Mouse (Mus musculus): ENCODE results near the gene H2al1c. TPM values are rescaled to one million over a fixed set of nuclear protein-coding genes. Genes with fewer than 3 reads are reported as not detected.
"Not testable (repeated sequence)": the region's sequence is repeated elsewhere in the genome, so short reads cannot be mapped to it uniquely, and the experiment has no call there.

The H2al1c gene
- not detected in 2 replicates for polyA plus RNA-seq (2014; fragmentation: Nextera tagmentation; extraction: Ambion mirVana)

DNA sequence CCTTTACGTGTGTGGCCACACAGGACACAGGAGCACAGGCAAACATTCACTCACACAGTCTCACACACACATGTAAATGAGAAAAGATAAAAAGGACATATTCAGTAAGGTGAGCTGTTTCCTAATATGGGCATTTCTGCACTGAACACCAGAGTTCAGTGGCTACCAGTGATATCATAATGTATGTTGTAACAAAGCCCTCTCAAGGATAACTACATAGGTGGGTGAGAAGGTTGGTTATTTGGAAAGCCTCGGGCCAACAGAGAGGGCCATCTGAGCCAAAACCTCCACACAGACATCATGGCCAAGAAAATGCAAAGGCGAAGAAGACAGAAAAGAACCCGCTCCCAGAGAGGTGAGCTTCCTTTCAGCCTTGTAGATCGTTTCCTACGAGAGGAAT lies at the start of gene H2al1c:
Gene H2al1c, plus strand, starts transcription at position 301 of the 400 bp plus-strand sequence.
- H3K4me3 ChIP-seq (ENCODE audit: low read depth, low read length); DNase-seq (ENCODE audit: low spot score); H3K4me2 ChIP-seq (ENCODE audit: low read depth); ATAC-seq (ENCODE audit: insufficient read depth, low FRiP score, low TSS enrichment); H3K27ac ChIP-seq (ENCODE audit: low read depth, low read length); H3K36me3 ChIP-seq (ENCODE audit: control insufficient read depth, insufficient read depth, low read length); H3K9ac ChIP-seq (ENCODE audit: low read length); H3K4me1 ChIP-seq (ENCODE audit: control insufficient read depth, insufficient read depth, low read length); H3K27me3 ChIP-seq (ENCODE audit: control insufficient read depth, insufficient read depth, low read length); H3K9me3 ChIP-seq (ENCODE audit: control insufficient read depth, low read length): not testable (repeated sequence)
- WGBS = 92% methylated on average over 1 of the region's 6 CpGs

DNA sequence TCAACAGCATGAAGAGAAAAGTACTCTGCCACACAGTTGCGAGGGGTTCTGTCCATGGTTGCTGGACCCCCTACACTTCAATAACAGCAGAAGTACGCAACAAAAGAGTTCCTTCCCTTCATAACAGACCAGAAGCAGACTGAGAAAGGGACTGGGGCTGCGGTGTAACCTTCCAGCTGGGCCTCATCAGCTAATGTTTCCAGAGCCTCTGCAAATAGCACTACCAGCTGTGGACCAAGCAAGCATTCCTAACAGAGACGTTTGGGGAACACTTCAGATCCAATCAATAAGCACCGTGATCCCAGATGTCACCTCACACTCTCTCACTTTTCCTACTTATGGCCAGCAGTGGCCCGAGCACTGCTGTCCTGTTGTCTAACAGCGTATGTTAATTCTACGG lies 40.5 kb upstream of the H2al1c start:
- Histone ChIP-seq H3K9ac (ENCODE audit: low read length) (no peak overlapping the region), H3K4me3 (ENCODE audit: low read depth, low read length) (no peak overlapping the region), H3K36me3 (ENCODE audit: control insufficient read depth, insufficient read depth, low read length) (no peaks in the 10 kb centered on the region), H3K4me2 (ENCODE audit: low read depth) (no peak overlapping the region), H3K9me3 (ENCODE audit: control insufficient read depth, low read length) (no peaks in the 10 kb centered on the region), H3K4me1 (ENCODE audit: control insufficient read depth, insufficient read depth, low read length) (no peaks in the 10 kb centered on the region), H3K27me3 (ENCODE audit: control insufficient read depth, insufficient read depth, low read length) (no peaks in the 10 kb centered on the region), H3K27ac (ENCODE audit: low read depth, low read length) (no peak overlapping the region)
- WGBS = 73% methylated on average over 8 of the region's 8 CpGs
- ATAC-seq (ENCODE audit: insufficient read depth, low FRiP score, low TSS enrichment) (no peak), DNase-seq (ENCODE audit: low spot score) (no peak)

DNA sequence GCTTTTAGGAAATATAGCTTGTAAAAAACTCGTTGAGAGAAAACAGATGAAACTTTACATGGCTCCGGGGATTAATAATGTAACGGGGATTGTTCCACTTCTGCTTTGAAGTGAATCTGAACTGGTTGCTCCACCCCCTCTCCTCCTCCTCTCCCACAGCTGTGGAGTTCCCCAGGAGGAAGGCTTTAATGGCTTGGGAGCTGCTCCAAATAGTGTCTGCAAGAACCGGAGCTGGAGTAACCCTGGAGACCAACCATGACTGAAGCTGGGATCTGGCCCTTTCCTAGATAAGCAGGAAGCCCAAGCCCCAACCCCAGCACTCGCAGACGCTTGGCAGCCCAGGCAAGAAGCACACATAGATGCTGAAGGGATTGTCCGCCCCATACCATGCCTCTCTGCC lies 37.7 kb upstream of the H2al1c start:
- Histone ChIP-seq H3K9me3 (ENCODE audit: control insufficient read depth, low read length) (no peaks in the 10 kb centered on the region), H3K4me2 (ENCODE audit: low read depth) (no peak overlapping the region), H3K27ac (ENCODE audit: low read depth, low read length) (no peak overlapping the region), H3K9ac (ENCODE audit: low read length) (no peak overlapping the region), H3K27me3 (ENCODE audit: control insufficient read depth, insufficient read depth, low read length) (no peaks in the 10 kb centered on the region), H3K4me1 (ENCODE audit: control insufficient read depth, insufficient read depth, low read length) (no peaks in the 10 kb centered on the region), H3K4me3 (ENCODE audit: low read depth, low read length) (no peak overlapping the region), H3K36me3 (ENCODE audit: control insufficient read depth, insufficient read depth, low read length) (no peaks in the 10 kb centered on the region)
- WGBS = 69% methylated on average over 7 of the region's 7 CpGs
- DNase-seq (ENCODE audit: low spot score) (no peak), ATAC-seq (ENCODE audit: insufficient read depth, low FRiP score, low TSS enrichment) (no peak)

DNA sequence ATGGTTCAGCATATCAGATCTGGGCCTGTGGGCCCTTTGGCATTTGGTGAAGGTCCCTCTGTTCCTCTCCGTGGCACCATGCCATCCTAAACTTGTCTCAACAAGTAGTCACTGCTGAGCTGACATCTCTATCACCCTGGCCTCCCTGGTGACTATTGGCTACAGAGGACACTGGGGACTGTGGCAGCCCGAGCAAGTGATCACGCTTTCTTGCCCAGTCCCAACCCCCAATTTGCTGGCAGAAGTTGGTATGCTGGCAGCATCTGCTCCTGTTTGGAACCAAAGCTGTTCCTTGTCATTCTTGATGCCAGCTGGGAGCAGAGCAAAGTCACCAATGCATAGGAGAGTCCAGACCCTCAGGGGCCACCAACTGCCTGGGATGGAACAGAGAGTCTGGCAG lies 36.4 kb upstream of the H2al1c start:
- DNase-seq (ENCODE audit: low spot score) (no peak), ATAC-seq (ENCODE audit: insufficient read depth, low FRiP score, low TSS enrichment) (no peak)
- Histone ChIP-seq H3K4me2 (ENCODE audit: low read depth) (no peak overlapping the region), H3K4me3 (ENCODE audit: low read depth, low read length) (no peak overlapping the region), H3K36me3 (ENCODE audit: control insufficient read depth, insufficient read depth, low read length) (no peaks in the 10 kb centered on the region), H3K27me3 (ENCODE audit: control insufficient read depth, insufficient read depth, low read length) (no peaks in the 10 kb centered on the region), H3K27ac (ENCODE audit: low read depth, low read length) (no peak overlapping the region), H3K9me3 (ENCODE audit: control insufficient read depth, low read length) (no peaks in the 10 kb centered on the region), H3K4me1 (ENCODE audit: control insufficient read depth, insufficient read depth, low read length) (no peaks in the 10 kb centered on the region), H3K9ac (ENCODE audit: low read length) (no peak overlapping the region)
- 86% methylated on average over 3 of the region's 3 CpGs for WGBS

DNA sequence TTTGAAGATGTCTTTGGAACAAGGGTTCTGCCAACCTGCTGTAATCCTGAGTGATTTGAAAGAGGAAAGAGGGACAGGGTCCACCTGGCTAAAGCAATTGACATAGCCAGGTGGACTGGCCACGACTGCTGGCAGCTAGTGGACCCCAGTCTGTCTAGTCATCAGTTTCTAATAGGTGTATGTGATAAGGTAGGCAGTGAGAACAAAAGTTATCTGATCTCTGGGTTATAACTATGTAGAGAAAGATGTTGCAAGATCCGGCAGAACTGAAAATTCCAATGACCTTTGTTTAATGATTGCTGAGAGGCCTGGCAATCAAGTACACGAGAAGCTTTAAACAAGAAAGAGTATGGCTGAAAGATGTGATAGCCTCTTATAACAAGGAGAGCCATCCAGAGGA lies 32.3 kb upstream of the H2al1c start:
- WGBS = 84% methylated on average over 3 of the region's 3 CpGs

DNA sequence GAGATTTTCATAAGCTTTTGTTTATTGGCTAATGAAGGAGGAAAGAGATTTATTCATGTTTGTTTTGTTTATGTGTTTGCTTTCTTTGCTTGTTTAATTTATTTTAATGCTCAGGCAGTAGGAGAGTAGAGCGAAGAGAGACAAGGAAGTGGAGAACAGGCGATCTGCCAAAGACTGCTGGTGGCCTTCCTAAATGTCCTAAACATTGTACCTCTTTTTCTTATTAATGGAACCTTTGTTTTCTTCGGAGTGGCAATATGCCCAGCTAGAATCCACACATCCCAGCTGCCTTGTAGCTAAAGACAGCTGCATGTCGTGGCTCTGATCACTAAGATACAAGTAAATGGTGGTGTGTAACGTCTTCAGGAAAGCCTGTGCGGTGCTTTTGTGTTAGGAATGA lies 28.4 kb upstream of the H2al1c start:
- DNase-seq (ENCODE audit: low spot score) = no peak
- ATAC-seq (ENCODE audit: insufficient read depth, low FRiP score, low TSS enrichment) = no peak
- Histone ChIP-seq H3K4me1 (ENCODE audit: control insufficient read depth, insufficient read depth, low read length) (no peaks in the 10 kb centered on the region), H3K9me3 (ENCODE audit: control insufficient read depth, low read length) (no peaks in the 10 kb centered on the region), H3K4me3 (ENCODE audit: low read depth, low read length) (no peak overlapping the region), H3K36me3 (ENCODE audit: control insufficient read depth, insufficient read depth, low read length) (no peaks in the 10 kb centered on the region), H3K27me3 (ENCODE audit: control insufficient read depth, insufficient read depth, low read length) (no peaks in the 10 kb centered on the region), H3K9ac (ENCODE audit: low read length) (no peak overlapping the region), H3K27ac (ENCODE audit: low read depth, low read length) (no peak overlapping the region), H3K4me2 (ENCODE audit: low read depth) (no peak overlapping the region)
- 77% methylated on average over 6 of the region's 6 CpGs for WGBS

More for the DNA sequence above, 32.3 kb upstream of the H2al1c start:
- Histone ChIP-seq H3K4me2 (ENCODE audit: low read depth) (no peak overlapping the region), H3K9ac (ENCODE audit: low read length) (no peak overlapping the region), H3K4me3 (ENCODE audit: low read depth, low read length) (no peak overlapping the region), H3K4me1 (ENCODE audit: control insufficient read depth, insufficient read depth, low read length) (no peaks in the 10 kb centered on the region), H3K9me3 (ENCODE audit: control insufficient read depth, low read length) (no peaks in the 10 kb centered on the region), H3K36me3 (ENCODE audit: control insufficient read depth, insufficient read depth, low read length) (no peaks in the 10 kb centered on the region), H3K27ac (ENCODE audit: low read depth, low read length) (no peak overlapping the region), H3K27me3 (ENCODE audit: control insufficient read depth, insufficient read depth, low read length) (no peaks in the 10 kb centered on the region)
- ATAC-seq (ENCODE audit: insufficient read depth, low FRiP score, low TSS enrichment) = no peak
- no peak for DNase-seq (ENCODE audit: low spot score)

DNA sequence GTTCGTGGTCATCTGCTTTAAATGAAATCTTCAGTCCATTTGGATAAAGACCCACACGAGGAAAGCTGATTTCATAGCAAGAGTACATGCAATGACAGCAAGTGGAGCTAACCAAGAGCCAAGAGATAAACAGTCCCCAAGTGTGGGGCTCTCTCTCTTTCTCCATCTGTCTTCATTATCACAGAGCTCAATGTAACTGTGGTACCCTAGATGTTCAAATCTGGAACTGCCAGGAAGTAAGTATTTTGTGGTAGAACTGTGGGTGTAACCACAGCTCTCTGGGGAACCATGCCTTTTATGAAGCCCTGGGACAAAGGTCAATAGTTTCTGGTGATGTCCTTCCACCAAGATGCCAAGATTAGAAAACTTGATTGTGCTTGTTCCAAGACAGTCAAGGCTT lies 24.7 kb upstream of the H2al1c start:
- H3K9me3 ChIP-seq (ENCODE audit: control insufficient read depth, low read length) = no peaks in the 10 kb centered on the region
- H3K27ac ChIP-seq (ENCODE audit: low read depth, low read length) = no peak overlapping the region
- ATAC-seq (ENCODE audit: insufficient read depth, low FRiP score, low TSS enrichment) = no peak
- no peak overlapping the region for H3K4me2 ChIP-seq (ENCODE audit: low read depth)
- no peaks in the 10 kb centered on the region for H3K4me1 ChIP-seq (ENCODE audit: control insufficient read depth, insufficient read depth, low read length)
- WGBS = 68% methylated on average over 2 of the region's 2 CpGs
- H3K9ac ChIP-seq (ENCODE audit: low read length) = no peak overlapping the region
- no peaks in the 10 kb centered on the region for H3K36me3 ChIP-seq (ENCODE audit: control insufficient read depth, insufficient read depth, low read length)
- no peak overlapping the region for H3K4me3 ChIP-seq (ENCODE audit: low read depth, low read length)
- no peak for DNase-seq (ENCODE audit: low spot score)
- no peaks in the 10 kb centered on the region for H3K27me3 ChIP-seq (ENCODE audit: control insufficient read depth, insufficient read depth, low read length)

DNA sequence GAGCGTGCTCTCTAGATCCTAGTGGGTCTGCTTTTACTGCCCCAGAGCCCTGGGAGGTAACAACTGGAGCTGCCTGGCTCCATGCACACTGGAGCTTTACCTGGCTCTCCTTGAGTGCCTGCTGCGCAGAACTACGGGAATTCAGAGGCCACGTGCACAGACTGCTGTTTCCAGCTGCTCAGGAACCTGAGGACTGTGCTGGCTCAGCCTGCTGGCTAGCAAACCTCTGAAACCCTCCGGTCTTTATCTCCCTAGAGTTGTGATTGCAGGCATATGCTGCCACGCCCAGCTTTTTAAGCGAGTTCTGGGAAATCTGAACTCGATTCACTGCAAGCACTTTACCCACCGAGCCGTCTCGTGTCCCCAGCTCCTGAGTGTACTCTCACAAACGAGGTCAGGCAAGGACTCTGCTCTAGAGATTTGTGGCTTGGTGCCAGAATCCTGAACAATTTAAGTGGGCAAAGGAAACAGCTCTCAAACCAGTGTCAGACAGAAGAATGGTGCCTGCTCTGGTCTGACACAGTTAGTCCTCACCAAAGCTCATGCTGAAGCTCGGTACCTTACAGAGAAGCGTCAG lies 17.1 kb upstream of the H2al1c start:
- Histone ChIP-seq H3K4me2 (ENCODE audit: low read depth) (no peak overlapping the region), H3K9me3 (ENCODE audit: control insufficient read depth, low read length) (no peaks in the 10 kb centered on the region), H3K4me1 (ENCODE audit: control insufficient read depth, insufficient read depth, low read length) (no peaks in the 10 kb centered on the region), H3K9ac (ENCODE audit: low read length) (no peak overlapping the region), H3K27me3 (ENCODE audit: control insufficient read depth, insufficient read depth, low read length) (no peaks in the 10 kb centered on the region), H3K36me3 (ENCODE audit: control insufficient read depth, insufficient read depth, low read length) (no peaks in the 10 kb centered on the region), H3K4me3 (ENCODE audit: low read depth, low read length) (no peak overlapping the region), H3K27ac (ENCODE audit: low read depth, low read length) (no peak overlapping the region)
- ATAC-seq (ENCODE audit: insufficient read depth, low FRiP score, low TSS enrichment) (no peak), DNase-seq (ENCODE audit: low spot score) (no peak)
- WGBS = 79% methylated on average over 14 of the region's 14 CpGs

DNA sequence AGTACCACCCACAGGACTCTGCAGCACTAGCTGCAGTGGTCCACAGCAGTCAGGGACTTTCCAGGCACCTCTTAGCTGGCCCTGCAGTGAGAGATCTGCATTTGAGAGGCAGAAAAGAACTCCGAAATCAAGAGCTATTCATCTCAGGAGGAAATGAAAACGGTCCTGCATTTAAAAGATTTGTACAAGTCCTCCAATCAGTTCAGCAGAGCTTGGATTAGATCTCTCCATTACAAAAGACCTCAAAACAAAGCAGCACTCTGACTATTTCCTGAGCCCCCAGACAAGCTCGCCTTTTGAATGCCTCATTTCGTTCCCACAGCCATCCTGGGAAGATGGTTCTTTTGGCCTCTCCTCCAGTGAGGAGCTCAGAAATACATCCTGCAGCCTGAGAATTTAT lies 16.2 kb upstream of the H2al1c start:
- Histone ChIP-seq H3K4me3 (ENCODE audit: low read depth, low read length) (no peak overlapping the region), H3K4me1 (ENCODE audit: control insufficient read depth, insufficient read depth, low read length) (no peaks in the 10 kb centered on the region), H3K9ac (ENCODE audit: low read length) (no peak overlapping the region), H3K4me2 (ENCODE audit: low read depth) (no peak overlapping the region), H3K36me3 (ENCODE audit: control insufficient read depth, insufficient read depth, low read length) (no peaks in the 10 kb centered on the region), H3K27me3 (ENCODE audit: control insufficient read depth, insufficient read depth, low read length) (no peaks in the 10 kb centered on the region), H3K27ac (ENCODE audit: low read depth, low read length) (no peak overlapping the region), H3K9me3 (ENCODE audit: control insufficient read depth, low read length) (no peaks in the 10 kb centered on the region)
- DNase-seq (ENCODE audit: low spot score) (no peak), ATAC-seq (ENCODE audit: insufficient read depth, low FRiP score, low TSS enrichment) (no peak)
- 67% methylated on average over 4 of the region's 4 CpGs for WGBS
